Mouse (Mus musculus) heart, adult 11 months (tissue): Measurements from ENCODE around the gene Rab3il1.

Experiments used
- DNase-seq: peaks from one replicate; pipeline ENCODE4 v3.0.0; 2022

The Rab3il1 gene

GRCm38 (mm10) chr19:10001206-10001969, at the start of gene Rab3il1, which contains the start of gene Best1:
Gene Rab3il1, plus strand, starts transcription at chr19:10001669.
Gene Best1, minus strand, starts transcription at chr19:10001633.
- peak; percentile 82 for DNase-seq

GRCm38 (mm10) chr19:9952390-9952789, 49.1 kb upstream of the Rab3il1 start:
- peak; percentile 96 for DNase-seq

- peak; percentile 91 for DNase-seq
These were observed 48.6 kb upstream of the Rab3il1 start for GRCm38 (mm10) chr19:9952912-9953311.

- DNase-seq = peak; percentile 100
These were observed 47.2 kb upstream of the Rab3il1 start for GRCm38 (mm10) chr19:9954055-9954810.

- no peak for DNase-seq
These were observed 46.7 kb upstream of the Rab3il1 start for GRCm38 (mm10) chr19:9954811-9955202.

GRCm38 (mm10) chr19:9955438-9955837, 46.0 kb upstream of the Rab3il1 start:
- no peak for DNase-seq

- peak; percentile 89 for DNase-seq
These were observed 44.7 kb upstream of the Rab3il1 start for GRCm38 (mm10) chr19:9956624-9957388.

- DNase-seq = peak; percentile 65
These were observed 43.5 kb upstream of the Rab3il1 start for GRCm38 (mm10) chr19:9957965-9958364.

- DNase-seq = no peak
These were observed 40.7 kb upstream of the Rab3il1 start for GRCm38 (mm10) chr19:9960769-9961168.

GRCm38 (mm10) chr19:9964205-9964916, 37.1 kb upstream of the Rab3il1 start:
- DNase-seq = peak; percentile 89

GRCm38 (mm10) chr19:9966096-9966867, 35.2 kb upstream of the Rab3il1 start:
- DNase-seq = peak; percentile 94

- DNase-seq = no peak
These were observed 33.2 kb upstream of the Rab3il1 start for GRCm38 (mm10) chr19:9968081-9968787.

GRCm38 (mm10) chr19:9974853-9975252, 26.6 kb upstream of the Rab3il1 start:
- DNase-seq = peak; percentile 98

- peak; percentile 90 for DNase-seq
These were observed 24.4 kb upstream of the Rab3il1 start for GRCm38 (mm10) chr19:9977085-9977484.

GRCm38 (mm10) chr19:9978431-9978951, 23.0 kb upstream of the Rab3il1 start:
- DNase-seq = peak; percentile 99

- DNase-seq = peak; percentile 85
These were observed 22.3 kb upstream of the Rab3il1 start for GRCm38 (mm10) chr19:9979156-9979555.

- DNase-seq = no peak
These were observed 21.2 kb upstream of the Rab3il1 start, which contains the start of gene Fth1 for GRCm38 (mm10) chr19:9980258-9980657. Gene Fth1, plus strand, starts transcription at chr19:9980598.

GRCm38 (mm10) chr19:9981621-9982020, 19.8 kb upstream of the Rab3il1 start:
- no peak for DNase-seq

GRCm38 (mm10) chr19:9982151-9982851, 19.2 kb upstream of the Rab3il1 start:
- DNase-seq = peak; percentile 100
